Mouse (Mus musculus) heart, postnatal 0 days (tissue): ENCODE results near the gene Esrra. TPM values are rescaled to one million over a fixed set of nuclear protein-coding genes. Genes with fewer than 3 reads are reported as not detected.
A peak's percentile ranks its signal among the peaks of the same experiment; 100 is the strongest.

Experiments
- ATAC-seq: fragments of 200-750 bp; cut with Nextera tagmentation; 2 replicates; pipeline ENCODE4 v1.8.0; 2017; ENCODE audit warnings: low read depth, moderate number of reproducible peaks, moderate library complexity; ENCODE audit not compliant: insufficient read depth
- DNase-seq: peaks from one replicate; pipeline ENCODE4 v3.0.0-alpha.2; 2016; ENCODE audit warnings: low spot score
- H3K27ac ChIP-seq: fragments of 300-500 bp; sonication (generic); 2 replicates; pipeline ENCODE4 v1.5.1; 2014; ENCODE audit warnings: low read depth, mild to moderate bottlenecking
- H3K27me3 ChIP-seq: fragments of 300-500 bp; sonication (generic); 2 replicates; pipeline ENCODE4 v1.6.1; 2014; ENCODE audit warnings: low read length, mixed read lengths; ENCODE audit not compliant: control insufficient read depth, insufficient read depth
- H3K36me3 ChIP-seq: fragments of 300-500 bp; sonication (generic); replicated peaks from 2 replicates; pipeline ENCODE4 v1.6.1; 2014; ENCODE audit warnings: low read length, mixed read lengths; ENCODE audit not compliant: control insufficient read depth, insufficient read depth
- H3K4me1 ChIP-seq: fragments of 300-500 bp; sonication (generic); 2 replicates; pipeline ENCODE4 v1.6.1; 2014; ENCODE audit warnings: antibody characterized with exemption; ENCODE audit not compliant: control insufficient read depth, insufficient read depth
- H3K4me2 ChIP-seq: fragments of 300-500 bp; sonication (generic); 2 replicates; pipeline ENCODE4 v1.6.1; 2014; ENCODE audit warnings: low read depth, mild to moderate bottlenecking, low read length, moderate library complexity
- H3K4me3 ChIP-seq: fragments of 300-500 bp; sonication (generic); 2 replicates; pipeline ENCODE4 v1.5.1; 2014; ENCODE audit warnings: low read depth, low read length
- H3K9ac ChIP-seq: fragments of 300-500 bp; sonication (generic); replicated peaks from 2 replicates; pipeline ENCODE4 v1.6.1; 2014; ENCODE audit warnings: low read depth, low read length, mixed read lengths
- H3K9me3 ChIP-seq: fragments of 300-500 bp; sonication (generic); replicated peaks from 2 replicates; pipeline ENCODE4 v1.6.1; 2016; ENCODE audit warnings: low read length; ENCODE audit not compliant: control insufficient read depth
- CTCF ChIP-seq: IDR thresholded peaks from 2 replicates; pipeline ENCODE4 v1.5.1; 2016; ENCODE audit warnings: antibody characterized with exemption, control low read depth, low read depth
- EP300 ChIP-seq: IDR thresholded peaks from 2 replicates; pipeline ENCODE4 v1.6.1; 2016; ENCODE audit warnings: antibody characterized with exemption, low read depth
- WGBS: fragments of 180-500 bp; shearing (Covaris S2); extraction: QIAGEN DNeasy Blood & Tissue Kit; methylation state at CpG from one replicate; pipeline ENCODE4 v1.1.7; 2014; 5-methylcytosine and 5-hydroxymethylcytosine counted together
- polyA plus RNA-seq: library from polyadenylated mRNA; unstranded; fragments of >200 nt; fragmentation: Nextera tagmentation; extraction: Ambion mirVana; gene quantifications from 2 replicates; pipeline ENCODE4 v1.2.1, GENCODE M21; 2015
- total RNA-seq: library from RNA; depleted of rRNA; stranded (reverse); fragments of >200 nt; gene quantifications from 2 replicates; pipeline ENCODE4 v1.2.3, GENCODE M21; 2014; ENCODE audit warnings: low replicate concordance

The Esrra gene
- total and polyA plus RNA-seq, 2 experiments from 2014 or later, result 51.7 to 189 TPM

GRCm38 (mm10) chr19:6968491-6969271 lies 47.1 kb upstream of the Esrra start:
- no peak for ATAC-seq
- Histone ChIP-seq H3K27me3 (no peaks in the 10 kb centered on the region), H3K36me3 (peaks cover 23% of the 10 kb centered on the region), H3K4me1 (peaks cover 11% of the 10 kb centered on the region; the same call in 1 of the 2 replicates), H3K9me3 (no peaks in the 10 kb centered on the region), H3K4me2 (peak overlapping the region; percentile 81), H3K9ac (peak overlapping the region; percentile 56; the same call in 1 of the 2 replicates), H3K4me3 (peak overlapping the region; percentile 67), H3K27ac (no peak overlapping the region)
- DNase-seq, result no peak
- WGBS, result 23% methylated on average over 15 of the region's 15 CpGs
- TF ChIP-seq EP300 (no peak), CTCF (no peak)

DNA sequence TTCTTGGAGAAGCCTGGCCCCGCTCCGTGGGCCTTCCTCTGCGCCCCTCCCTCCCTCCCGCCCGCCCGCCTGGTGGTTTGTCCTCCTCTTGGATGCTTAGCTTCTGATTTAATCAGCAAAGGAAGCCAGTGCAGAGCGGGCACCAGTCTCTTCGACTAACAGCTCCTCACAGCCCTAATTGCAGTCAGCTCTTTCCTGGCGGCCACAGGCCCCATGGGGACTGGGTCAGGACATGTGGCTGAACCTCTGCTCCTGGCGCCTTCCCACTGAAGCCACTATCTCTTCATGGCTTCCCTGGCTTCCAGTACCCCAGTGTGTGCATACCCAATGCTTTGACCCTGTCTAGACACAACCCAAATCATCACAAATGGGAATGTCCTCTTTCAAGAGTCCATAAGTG lies 34.8 kb upstream of the Esrra start:
- TF ChIP-seq EP300 (no peak), CTCF (no peak)
- Histone ChIP-seq H3K9ac (no peak overlapping the region), H3K4me2 (no peak overlapping the region), H3K9me3 (no peaks in the 10 kb centered on the region), H3K4me1 (peaks cover 30% of the 10 kb centered on the region), H3K27me3 (no peaks in the 10 kb centered on the region), H3K36me3 (peaks cover 42% of the 10 kb centered on the region), H3K27ac (no peak overlapping the region), H3K4me3 (no peak overlapping the region)
- WGBS, result 75% methylated on average over 10 of the region's 10 CpGs
- no peak for DNase-seq
- ATAC-seq, result no peak

GRCm38 (mm10) chr19:6955424-6955823 lies 33.8 kb upstream of the Esrra start:
- DNase-seq (peak; percentile 75), ATAC-seq (peak; percentile 53)
- H3K4me1 ChIP-seq, result peaks cover 30% of the 10 kb centered on the region
- no peak overlapping the region for H3K4me2 ChIP-seq
- H3K36me3 ChIP-seq, result peaks cover 39% of the 10 kb centered on the region
- peak; percentile 35 for TF ChIP-seq CTCF
- no peak; the same call in 1 of the 2 replicates for TF ChIP-seq EP300
- no peak overlapping the region for H3K4me3 ChIP-seq
- H3K27ac ChIP-seq, result peak overlapping the region; percentile 54
- H3K27me3 ChIP-seq, result no peaks in the 10 kb centered on the region
- 34% methylated on average over 7 of the region's 7 CpGs for WGBS
- no peaks in the 10 kb centered on the region for H3K9me3 ChIP-seq
- H3K9ac ChIP-seq, result 0 out of 2 replicates have a peak overlapping the region, but pooled peaks have one; percentile 29

GRCm38 (mm10) chr19:6954046-6954445 lies 32.4 kb upstream of the Esrra start:
- Histone ChIP-seq H3K36me3 (peaks cover 25% of the 10 kb centered on the region), H3K9me3 (no peaks in the 10 kb centered on the region), H3K27me3 (no peaks in the 10 kb centered on the region), H3K4me2 (no peak overlapping the region), H3K9ac (no peak overlapping the region), H3K4me3 (no peak overlapping the region), H3K27ac (no peak overlapping the region), H3K4me1 (peaks cover 30% of the 10 kb centered on the region)
- 50% methylated on average over 9 of the region's 9 CpGs for WGBS
- TF ChIP-seq CTCF (peak; percentile 45), EP300 (no peak)
- DNase-seq (peak; percentile 30), ATAC-seq (no peak)

DNA sequence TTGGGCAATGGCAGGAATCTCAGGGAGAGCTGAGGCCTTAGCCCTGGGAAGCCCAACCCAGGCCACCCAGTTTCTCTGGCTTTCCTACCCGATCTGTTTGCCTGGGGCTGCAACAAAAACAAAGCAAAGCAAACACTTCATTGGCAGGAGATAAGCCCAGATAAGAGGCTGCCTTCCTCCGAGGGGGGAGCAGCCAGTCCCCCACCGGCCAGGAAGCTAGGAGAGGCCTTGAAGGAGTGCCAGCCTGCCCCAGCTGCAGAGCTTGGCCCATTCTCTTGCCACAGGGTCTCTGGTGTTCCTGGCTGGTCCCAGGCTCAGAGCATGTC lies 31.1 kb upstream of the Esrra start:
- DNase-seq (no peak), ATAC-seq (no peak)
- 9% methylated on average over 3 of the region's 3 CpGs for WGBS
- Histone ChIP-seq H3K27ac (peak overlapping the region; percentile 96), H3K4me1 (peaks cover 30% of the 10 kb centered on the region), H3K4me3 (peak overlapping the region; percentile 71), H3K36me3 (peaks cover 13% of the 10 kb centered on the region; the same call in 1 of the 2 replicates), H3K27me3 (no peaks in the 10 kb centered on the region), H3K4me2 (peak overlapping the region; percentile 81), H3K9me3 (no peaks in the 10 kb centered on the region), H3K9ac (peak overlapping the region; percentile 74)
- TF ChIP-seq CTCF (no peak), EP300 (no peak)
